Mouse (Mus musculus): Measurements from ENCODE around the gene Nek6.

DNA sequence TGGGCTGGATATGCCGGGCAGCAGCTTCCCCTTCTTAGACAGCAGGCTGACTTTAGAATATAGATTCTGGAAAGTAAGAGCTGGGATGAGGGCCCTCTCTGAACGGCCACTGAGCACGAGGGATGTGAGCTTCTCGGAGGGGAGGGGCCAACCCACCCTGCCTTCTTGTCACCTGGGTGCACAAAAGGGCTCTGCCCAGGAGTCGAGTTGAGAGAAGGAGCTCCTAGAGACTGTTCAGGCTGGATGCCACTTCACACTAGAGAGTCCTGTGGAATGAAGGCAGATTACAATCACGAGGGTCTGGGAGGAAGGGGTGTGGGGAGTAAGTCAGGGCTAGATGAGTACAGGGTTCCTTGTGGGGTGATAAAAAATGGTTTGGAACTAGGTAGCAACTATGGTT is 5.6 kb downstream of the Nek6 start:
- no peak for TF ChIP-seq CTCF (conservative IDR thresholded peaks at IDR 0.05; ENCODE audit: low read length)
- TF ChIP-seq POU5F1 (IDR thresholded peaks at IDR 0.05; ENCODE audit: borderline replicate concordance, low read length): no peak
- no peak for TF ChIP-seq NANOG (IDR thresholded peaks at IDR 0.05; ENCODE audit: borderline replicate concordance, low read length)
